Mouse (Mus musculus) E14TG2a.4 (cell line): ENCODE measurements around the gene Gm44965.
A peak's percentile ranks its signal among the peaks of the same experiment; 100 is the strongest.

ENCODE experiments used
- H3K27me3 ChIP-seq: 2 replicates; pipeline ENCODE4 v1.6.1; 2014; ENCODE audit warnings: low read length, control low read depth; ENCODE audit not compliant: insufficient read depth
- H3K36me3 ChIP-seq: 2 replicates; pipeline ENCODE4 v1.6.1; 2014; ENCODE audit warnings: low read length, control low read depth; ENCODE audit not compliant: insufficient read depth
- H3K4me1 ChIP-seq: replicated peaks from 2 replicates; pipeline ENCODE4 v1.6.1; 2014; ENCODE audit warnings: low read depth, low read length, control low read depth
- H3K4me3 ChIP-seq: replicated peaks from 2 replicates; pipeline ENCODE4 v1.5.1; 2014; ENCODE audit warnings: mild to moderate bottlenecking, low read length
- H3K9me3 ChIP-seq: 2 replicates; pipeline ENCODE4 v1.6.1; 2014; ENCODE audit warnings: low read length, control low read depth
- CTCF ChIP-seq: conservative IDR thresholded peaks from 2 replicates; pipeline ENCODE4 v1.5.1; 2014; ENCODE audit warnings: low read length
- NANOG ChIP-seq: IDR thresholded peaks from 2 replicates; pipeline ENCODE4 v1.6.1; 2014; ENCODE audit warnings: borderline replicate concordance, low read length, mixed read lengths
- POU5F1 ChIP-seq: IDR thresholded peaks from 2 replicates; pipeline ENCODE4 v1.6.1; 2014; ENCODE audit warnings: low read length, borderline replicate concordance

Gm44965 gene

GRCm38 (mm10) chr6:48572572-48573061 is 21.1 kb upstream of the Gm44965 start, which contains the start of gene Rarres2:
Rarres2 (minus strand) TSS chr6:48572789.
- no peak for TF ChIP-seq NANOG
- TF ChIP-seq POU5F1, result no peak
- TF ChIP-seq CTCF, result no peak
- peaks cover 15% of the 10 kb centered on the region for H3K9me3 ChIP-seq
- peaks cover 12% of the 10 kb centered on the region; the same call in 1 of the 2 replicates for H3K27me3 ChIP-seq
- no peaks in the 10 kb centered on the region for H3K36me3 ChIP-seq
- no peak within 1 kb of the TSS for H3K4me3 ChIP-seq
- H3K4me1 ChIP-seq, result 0 out of 2 replicates have a peak, but pooled peaks cover 5% of the 10 kb centered on the region

GRCm38 (mm10) chr6:48573280-48573679 is 20.5 kb upstream of the Gm44965 start:
- Histone ChIP-seq H3K9me3 (peaks cover 15% of the 10 kb centered on the region), H3K4me1 (0 out of 2 replicates have a peak, but pooled peaks cover 4% of the 10 kb centered on the region), H3K4me3 (no peak overlapping the region), H3K36me3 (no peaks in the 10 kb centered on the region), H3K27me3 (peaks cover 12% of the 10 kb centered on the region)
- TF ChIP-seq POU5F1 (no peak), NANOG (no peak), CTCF (no peak)

- no peak overlapping the region for H3K4me3 ChIP-seq
- peaks cover 12% of the 10 kb centered on the region for H3K27me3 ChIP-seq
- TF ChIP-seq NANOG, result no peak
- no peak for TF ChIP-seq CTCF
- TF ChIP-seq POU5F1, result no peak
- peaks cover 15% of the 10 kb centered on the region for H3K9me3 ChIP-seq
- no peaks in the 10 kb centered on the region for H3K36me3 ChIP-seq
- no peaks in the 10 kb centered on the region for H3K4me1 ChIP-seq
Observed at GRCm38 (mm10) chr6:48573981-48574380, 19.8 kb upstream of the Gm44965 start.

GRCm38 (mm10) chr6:48578736-48579135 is 15.0 kb upstream of the Gm44965 start:
- TF ChIP-seq POU5F1 (no peak), NANOG (no peak), CTCF (no peak)
- H3K36me3 ChIP-seq, result no peaks in the 10 kb centered on the region
- H3K4me3 ChIP-seq, result no peak overlapping the region

GRCm38 (mm10) chr6:48579215-48579648 is 14.5 kb upstream of the Gm44965 start:
- no peak for TF ChIP-seq POU5F1
- TF ChIP-seq CTCF, result no peak
- TF ChIP-seq NANOG, result no peak
- no peaks in the 10 kb centered on the region for H3K4me1 ChIP-seq

More at GRCm38 (mm10) chr6:48578736-48579135, 15.0 kb upstream of the Gm44965 start:
- Histone ChIP-seq H3K4me1 (no peaks in the 10 kb centered on the region), H3K9me3 (no peaks in the 10 kb centered on the region), H3K27me3 (peaks cover 13% of the 10 kb centered on the region)

GRCm38 (mm10) chr6:48581257-48581656 is 12.5 kb upstream of the Gm44965 start:
- TF ChIP-seq POU5F1, result no peak
- TF ChIP-seq CTCF, result no peak
- no peak for TF ChIP-seq NANOG

More at GRCm38 (mm10) chr6:48579215-48579648, 14.5 kb upstream of the Gm44965 start:
- Histone ChIP-seq H3K36me3 (no peaks in the 10 kb centered on the region), H3K27me3 (peaks cover 13% of the 10 kb centered on the region), H3K4me3 (no peak overlapping the region), H3K9me3 (no peaks in the 10 kb centered on the region)

GRCm38 (mm10) chr6:48582037-48582436 is 11.7 kb upstream of the Gm44965 start:
- TF ChIP-seq POU5F1, result no peak
- TF ChIP-seq CTCF, result peak; percentile 87
- no peak for TF ChIP-seq NANOG
- no peaks in the 10 kb centered on the region for H3K4me1 ChIP-seq
- H3K4me3 ChIP-seq, result no peak overlapping the region
- peaks cover 10% of the 10 kb centered on the region for H3K27me3 ChIP-seq
- H3K36me3 ChIP-seq, result no peaks in the 10 kb centered on the region
- H3K9me3 ChIP-seq, result peaks cover 9% of the 10 kb centered on the region

More at GRCm38 (mm10) chr6:48581257-48581656, 12.5 kb upstream of the Gm44965 start:
- no peaks in the 10 kb centered on the region for H3K4me1 ChIP-seq
- peaks cover 5% of the 10 kb centered on the region for H3K9me3 ChIP-seq
- H3K36me3 ChIP-seq, result no peaks in the 10 kb centered on the region
- no peak overlapping the region for H3K4me3 ChIP-seq
- peaks cover 10% of the 10 kb centered on the region for H3K27me3 ChIP-seq

- Histone ChIP-seq H3K4me3 (no peak within 1 kb of the TSS), H3K4me1 (peaks cover 8% of the 10 kb centered on the region), H3K9me3 (peaks cover 9% of the 10 kb centered on the region), H3K36me3 (no peaks in the 10 kb centered on the region), H3K27me3 (peaks cover 40% of the 10 kb centered on the region)
- TF ChIP-seq NANOG (no peak), CTCF (no peak), POU5F1 (no peak)
Observed at GRCm38 (mm10) chr6:48589194-48589750, 4.5 kb upstream of the Gm44965 start, which contains the start of gene Gm45021. Gm45021 (plus strand) TSS chr6:48589610.
